ENCODE assay signal across 8 mouse cellular contexts in the genomic region with DNA sequence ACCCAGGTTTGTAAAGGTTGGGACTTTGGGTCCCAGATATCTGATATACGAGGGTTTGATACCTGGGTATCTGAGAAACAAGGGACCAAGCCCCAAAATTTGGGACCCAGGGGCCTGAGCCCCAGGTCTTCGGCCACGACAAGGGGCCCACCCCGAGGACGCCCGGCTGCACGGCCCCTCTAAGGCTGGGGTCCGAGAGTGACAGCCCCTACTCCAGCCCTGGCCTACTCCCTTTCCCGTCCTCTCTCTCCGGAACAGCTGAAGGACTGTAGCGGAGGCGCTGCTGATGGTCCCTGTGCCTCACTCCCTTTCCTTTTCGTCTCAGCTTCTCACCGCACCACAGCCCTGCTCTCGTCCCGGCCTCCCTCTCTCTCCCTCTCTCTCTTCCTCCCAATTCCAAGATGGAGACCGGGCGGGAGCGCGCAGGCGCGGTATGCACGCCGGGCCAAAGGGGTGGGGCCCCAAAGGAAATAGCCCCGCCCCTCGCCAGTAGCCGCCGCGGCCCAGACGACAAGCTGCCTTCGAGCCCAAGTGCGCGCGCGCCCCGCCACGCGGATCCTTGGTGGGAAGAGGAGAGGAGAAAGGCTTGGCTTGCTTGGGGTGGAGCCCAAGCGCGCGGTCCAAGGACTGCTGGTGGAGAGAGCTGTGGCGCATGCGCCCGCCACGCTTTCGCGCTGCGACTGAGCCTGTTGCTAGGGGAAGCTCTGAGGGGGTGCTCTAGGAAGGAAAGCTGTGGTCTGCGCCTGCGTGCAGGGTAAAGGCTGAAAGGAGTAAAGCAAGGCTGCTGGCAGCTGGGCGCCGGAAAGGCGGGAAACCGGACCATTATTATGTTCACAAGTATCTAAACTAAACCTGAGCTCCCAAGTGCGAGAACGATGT. TPM values are rescaled to one million over a fixed set of nuclear protein-coding genes. Genes with fewer than 3 reads are reported as not detected.
DNase-seq lines count a peak whose midpoint lies in the region; ATAC-seq and TF ChIP-seq lines count a peak whose summit lies in the region.

TSS of gene Taok2 (minus strand) at position 418 of the 879 bp plus-strand sequence.

- peaks cover 7% of the 10 kb centered on the region; the same call in 1 of the 2 replicates for H3K36me3 ChIP-seq in hindbrain, postnatal 0 days (ENCODE audit: insufficient read depth, low read length)

- H3K4me1 ChIP-seq in hindbrain, postnatal 0 days (ENCODE audit: insufficient read depth, low read length) = peaks cover 21% of the 10 kb centered on the region

- peak within 1 kb of the TSS; percentile 94 for H3K4me3 ChIP-seq in gastrocnemius, adult 2 months
- peak within 1 kb of the TSS; percentile 74 for H3K4me3 ChIP-seq in hindbrain, postnatal 0 days (ENCODE audit: low read length)
- peak within 1 kb of the TSS; percentile 92 for H3K4me3 ChIP-seq in left cerebral cortex, adult 2 months

- H3K27ac ChIP-seq in gastrocnemius, adult 2 months = peak within 1 kb of the TSS; percentile 97
- H3K27ac ChIP-seq in hindbrain, postnatal 0 days = peak within 1 kb of the TSS; percentile 98
- peak within 1 kb of the TSS; percentile 79 for H3K27ac ChIP-seq in left cerebral cortex, adult 2 months

- under 1% methylated on average over 56 of the region's 56 CpGs for WGBS in hindbrain, postnatal 0 days

- TF ChIP-seq CTCF in gastrocnemius, adult 2 months (IDR thresholded peaks at IDR 0.05) = no peak
- TF ChIP-seq CTCF in hindbrain, postnatal 0 days (IDR thresholded peaks at IDR 0.05; ENCODE audit: low read depth) = no peak; the same call in 1 of the 2 replicates
- TF ChIP-seq CTCF in left cerebral cortex, adult 2 months (IDR thresholded peaks at IDR 0.05) = no peak; the same call in 1 of the 2 replicates

- intact Hi-C loops in gastrocnemius, adult 2 months (cut with DNase I) = loop anchor here (2.0 to 5.0 kb wide), 2 partner anchors 14 to 62 kb away; no protein-coding TSS in a partner anchor
- intact Hi-C loops in left cerebral cortex, adult 2 months (cut with DNase I) = loop anchor here (2.0 to 5.0 kb wide), 4 partner anchors 43 to 218 kb away; partner anchors contain the start of genes Asphd1, Kctd13 and Maz

- peak within 1 kb of the TSS; percentile 84 for H3K4me2 ChIP-seq in hindbrain, postnatal 0 days (ENCODE audit: low read depth, low read length)

- H3K9ac ChIP-seq in hindbrain, postnatal 0 days (replicated peaks; ENCODE audit: low read length) = peak within 1 kb of the TSS; percentile 92

- peak; percentile 98 for ATAC-seq in hindbrain, postnatal 0 days
- ATAC-seq in megakaryocyte, adult 5-6 weeks (ENCODE audit: poor library complexity, severe bottlenecking) = peak; percentile 92

- H3K9me3 ChIP-seq in hindbrain, postnatal 0 days (ENCODE audit: low read length) = no peaks in the 10 kb centered on the region

- no peaks in the 10 kb centered on the region for H3K27me3 ChIP-seq in hindbrain, postnatal 0 days (ENCODE audit: insufficient read depth, low read length)

- peak; percentile 94 for DNase-seq in WW6 (ENCODE audit: low read depth, low spot score)
- peak; percentile 96 to 98 for DNase-seq in cerebellum, postnatal 4 days (ENCODE audit: low spot score in 2 of 2)
- peak; percentile 98 for DNase-seq in gastrocnemius, adult 2 months
- DNase-seq in hindbrain, postnatal 0 days (ENCODE audit: low spot score) = peak; percentile 98
- peak; percentile 98 to 99 for DNase-seq in left cerebral cortex, adult 2 months (ENCODE audit: extremely low spot score in 1 of 2, low spot score in 2 of 2)
- DNase-seq in right cerebral cortex, adult 2 months (ENCODE audit: low spot score in 2 of 2) = peak; percentile 98 to 99
- peak; percentile 98 for DNase-seq in urinary bladder, postnatal 14 days (ENCODE audit: low spot score)

RNA-seq across cellular contexts. Expression of gene Taok2, which starts in this region (rescaled TPM):
- 10 to 100 TPM; 22.3 to 23.5 TPM for total RNA-seq in gastrocnemius, adult 2 months (2021)
- total RNA-seq in hindbrain, postnatal 0 days (2014; rRNA removed) = 140 and 143 TPM in 2 replicates
- polyA plus RNA-seq in hindbrain, postnatal 0 days (2015; fragmentation: Nextera tagmentation; extraction: Ambion mirVana) = 41.0 and 43.7 TPM in 2 replicates
- 100 to 1,000 TPM; 162 to 167 TPM for total RNA-seq in left cerebral cortex, adult 2 months (2021)
- total RNA-seq in megakaryocyte, adult 5-6 weeks (2015) = 14.3 and 19.0 TPM in 2 replicates
- total RNA-seq in megakaryocyte, adult 5-6 weeks (2017) = 26.8 and 32.0 TPM in 2 replicates

Comparison
In these comparisons a context has a peak if more than half of its experiments do, and no peak if none do; other contexts are left out.
1. Peak in every context shown above with its lines: DNase-seq, ATAC-seq, H3K4me3 ChIP-seq and H3K27ac ChIP-seq.